Mouse (Mus musculus): ENCODE data around the gene 1700029P11Rik. TPM values are rescaled to one million over a fixed set of nuclear protein-coding genes. Genes with fewer than 3 reads are reported as not detected.
A peak's percentile ranks its signal among the peaks of the same experiment; 100 is the strongest.

1700029P11Rik gene
- not detected for total RNA-seq (2021)

DNA sequence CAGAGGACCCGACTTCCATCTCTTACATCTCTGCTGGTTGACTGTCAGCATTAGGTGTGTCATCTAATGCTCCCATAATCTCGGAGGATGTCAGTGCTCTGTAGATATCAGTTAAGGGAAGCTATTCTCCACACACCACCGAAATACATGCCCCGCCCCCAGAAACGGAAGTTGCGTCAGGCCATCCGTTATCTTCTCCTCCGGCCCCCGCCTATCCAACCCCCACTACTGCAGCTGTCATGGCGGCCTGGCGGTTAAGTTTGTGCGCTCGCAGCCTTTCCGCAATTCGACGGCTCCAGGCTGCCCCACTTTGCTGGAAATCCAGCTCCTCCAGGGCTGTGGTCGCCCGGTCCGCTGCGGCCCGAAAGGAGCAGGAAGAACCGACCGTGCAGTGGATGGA is at the start of gene 1700029P11Rik:
1700029P11Rik (plus strand) TSS at position 220 of the 400 bp plus-strand sequence.
- DNase-seq = no peak

GRCm38 (mm10) chr15:81932951-81933470 is 47.3 kb upstream of the 1700029P11Rik start:
- DNase-seq = peak; percentile 57 to 66

DNA sequence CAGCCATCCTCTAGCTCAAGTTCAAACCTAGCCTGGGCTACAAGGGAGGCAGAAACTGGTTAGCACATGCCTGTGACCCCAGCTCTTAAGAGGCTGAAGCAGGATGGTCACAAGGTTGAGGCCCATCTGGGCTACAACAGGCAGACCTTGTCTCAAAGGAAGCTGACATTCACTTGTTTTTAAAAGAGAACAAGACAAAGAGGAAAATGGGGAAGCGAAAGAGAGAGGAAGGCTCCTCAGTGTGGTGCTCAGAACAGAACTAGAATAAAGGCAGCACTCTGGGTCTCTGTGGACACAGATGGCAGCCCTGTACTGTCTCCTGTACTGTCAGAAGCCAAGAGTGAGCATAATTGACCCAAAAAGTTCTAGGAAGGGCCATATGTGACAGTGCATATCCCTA is 46.4 kb upstream of the 1700029P11Rik start:
- no peak for DNase-seq

DNA sequence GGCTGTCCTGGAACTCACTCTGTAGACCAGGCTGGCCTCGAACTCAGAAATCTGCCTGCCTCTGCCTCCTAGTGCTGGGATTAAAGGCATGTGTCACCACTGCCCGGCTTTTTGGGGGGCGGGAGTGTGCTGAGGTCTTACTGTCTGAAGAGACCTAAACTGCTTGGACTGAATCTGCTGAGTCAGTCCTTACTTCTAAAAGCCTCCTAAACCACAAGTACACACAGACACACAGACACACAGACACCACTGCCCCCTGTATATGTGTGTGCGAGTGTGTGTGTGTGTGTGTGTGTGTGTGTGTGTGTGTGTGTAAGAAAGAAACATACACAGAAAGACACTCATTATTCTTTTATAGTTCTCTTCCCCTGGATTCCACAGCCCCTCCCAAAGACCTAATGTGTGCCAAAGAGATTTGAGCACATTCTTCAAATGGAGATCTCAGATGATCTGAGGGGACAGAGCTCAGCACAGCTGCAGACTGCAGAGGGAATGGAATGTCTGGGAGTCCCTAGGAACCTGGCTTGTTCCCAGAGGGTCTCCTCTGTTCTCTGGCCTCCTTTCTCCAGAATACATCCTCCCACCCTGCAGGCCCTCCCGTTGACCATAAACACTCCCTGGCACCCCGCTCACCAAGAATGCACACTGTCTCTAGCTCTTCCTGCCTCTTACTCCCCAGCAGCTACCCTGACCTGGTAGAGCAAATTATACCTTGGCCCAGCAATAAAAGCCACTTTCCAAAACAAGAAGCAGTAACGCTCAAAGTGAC is 44.3 kb upstream of the 1700029P11Rik start:
- DNase-seq = no peak

- DNase-seq = peak; percentile 48 to 58
Measured at GRCm38 (mm10) chr15:81936679-81937078, 43.7 kb upstream of the 1700029P11Rik start, which contains the start of gene Csdc2. TSS of gene Csdc2 (plus strand) at chr15:81936759.

GRCm38 (mm10) chr15:81937098-81937972 is 43.0 kb upstream of the 1700029P11Rik start:
- peak; percentile 71 to 72 for DNase-seq

DNA sequence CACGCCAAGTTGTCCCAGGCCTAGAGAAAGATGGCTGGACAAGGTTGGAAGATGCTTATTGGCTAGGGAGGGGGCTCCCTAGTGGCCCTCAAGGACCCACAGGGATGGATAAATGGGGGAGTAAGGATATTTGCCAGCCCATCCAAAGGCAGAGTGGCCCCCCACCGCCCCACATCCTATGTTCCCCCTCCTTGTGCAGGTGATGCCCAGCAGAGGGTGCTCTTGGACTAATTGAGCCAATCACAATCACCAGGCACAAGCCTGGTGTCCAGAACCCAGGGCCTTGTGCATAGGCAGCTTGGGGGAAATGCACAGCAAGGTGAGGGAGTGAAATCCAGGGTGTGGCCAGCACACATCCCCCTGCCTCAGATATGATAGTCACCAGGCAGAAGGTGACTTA is 42.1 kb upstream of the 1700029P11Rik start:
- DNase-seq = peak in 1 of 2 experiments; percentile 50

GRCm38 (mm10) chr15:81939157-81939715 is 41.1 kb upstream of the 1700029P11Rik start:
- no peak for DNase-seq

DNA sequence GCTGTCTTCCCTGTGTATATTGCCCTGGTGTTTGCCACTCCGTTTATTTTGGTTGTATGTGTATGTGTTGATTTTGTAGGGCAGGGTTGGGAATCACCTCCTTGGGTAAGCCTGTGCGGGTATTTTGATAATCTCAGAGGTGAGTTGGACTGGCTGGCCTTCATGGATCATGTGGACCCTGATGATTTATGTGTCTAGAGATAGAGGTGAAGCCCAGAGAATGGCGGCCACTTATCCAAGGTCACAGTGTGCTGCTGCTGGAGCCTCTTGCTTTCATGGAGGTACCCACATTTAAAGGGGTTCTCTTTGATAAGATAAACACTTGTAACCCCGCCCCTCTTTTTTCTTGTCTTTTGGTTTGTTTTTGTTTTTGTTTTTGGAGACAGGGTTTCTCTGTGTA is 40.6 kb upstream of the 1700029P11Rik start:
- no peak for DNase-seq

DNA sequence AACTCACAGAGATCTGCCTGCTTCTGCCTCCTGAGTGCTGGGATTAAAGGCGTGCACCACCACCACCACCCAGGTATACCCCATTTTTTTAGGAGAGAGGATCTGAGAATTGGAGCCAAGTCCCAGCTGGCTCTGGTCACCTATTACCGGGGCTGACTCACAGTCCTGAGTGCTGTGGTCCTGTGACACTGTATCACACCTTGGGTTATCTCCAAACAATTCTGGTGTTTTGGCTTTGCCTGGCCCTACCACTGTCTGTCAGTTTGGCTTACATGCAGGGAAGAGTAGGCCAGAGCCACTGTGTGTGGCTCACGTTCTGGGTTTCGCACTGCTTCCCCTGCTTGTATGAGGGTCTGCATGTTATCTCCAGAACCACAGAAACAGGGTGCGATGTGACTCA is 40.1 kb upstream of the 1700029P11Rik start:
- DNase-seq = no peak

DNA sequence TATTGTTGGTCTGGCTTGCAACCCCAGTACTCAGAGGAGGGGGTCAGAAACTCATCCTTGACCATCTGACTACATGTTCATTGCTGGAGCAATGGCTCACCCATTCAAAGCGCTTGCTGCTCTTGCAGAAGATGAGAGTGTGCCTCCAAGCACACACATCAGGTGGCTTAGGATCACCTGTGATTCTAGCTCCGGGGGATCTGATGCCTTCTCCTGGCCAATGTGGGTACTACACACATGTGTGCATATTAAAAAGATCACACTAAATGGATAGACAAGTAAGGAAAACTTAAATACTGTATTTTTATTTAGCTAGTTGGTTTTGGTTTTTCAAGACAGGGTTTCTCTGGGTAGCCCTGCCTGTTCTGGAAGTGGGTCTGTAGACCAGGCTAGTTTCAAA is 39.3 kb upstream of the 1700029P11Rik start:
- no peak for DNase-seq

DNA sequence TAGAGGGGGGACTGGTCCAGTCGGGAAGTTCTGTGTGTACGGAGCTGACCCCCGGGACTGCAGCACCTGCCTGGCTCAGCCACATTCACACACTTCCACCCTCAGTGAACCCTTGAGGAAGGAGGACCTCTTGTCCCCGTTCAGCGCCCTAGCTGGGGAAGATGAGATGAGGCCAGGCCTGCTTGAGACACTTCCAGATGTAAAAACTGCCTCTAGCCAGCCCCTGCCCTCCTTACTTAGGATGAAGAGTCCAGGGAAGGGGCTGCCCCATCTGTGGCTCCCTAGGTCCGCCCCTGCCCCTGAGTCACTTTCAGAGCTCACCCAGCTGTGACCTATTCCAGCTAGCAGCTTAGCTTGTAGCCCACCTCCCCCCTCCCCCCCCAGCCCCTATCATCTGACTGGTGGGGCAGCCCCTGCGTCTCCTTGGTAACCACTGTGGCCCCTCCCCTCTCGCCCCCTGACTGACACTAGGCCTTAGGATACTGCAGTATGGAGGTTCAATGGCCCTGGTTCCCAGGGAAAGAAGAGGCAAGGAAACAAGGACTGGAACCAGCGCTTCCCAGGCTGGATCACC is 37.1 kb upstream of the 1700029P11Rik start:
- no peak for DNase-seq

DNA sequence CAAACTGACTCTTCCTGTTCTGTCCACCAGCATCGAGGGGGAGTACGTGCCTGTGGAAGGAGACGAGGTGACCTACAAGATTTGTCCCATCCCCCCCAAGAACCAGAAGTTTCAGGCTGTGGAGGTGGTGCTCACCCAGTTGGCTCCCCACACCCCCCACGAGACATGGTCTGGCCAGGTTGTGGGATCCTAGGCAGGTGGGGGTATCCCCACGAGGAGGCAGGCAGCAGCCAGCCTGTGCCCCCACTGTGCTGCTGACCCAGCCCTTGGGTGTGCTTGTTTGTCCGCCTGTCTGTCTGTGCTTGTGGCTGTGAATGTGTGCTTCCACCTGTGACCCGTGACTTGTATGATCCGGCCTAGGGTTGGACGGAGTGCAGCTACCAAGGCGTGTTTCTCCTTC is 31.3 kb upstream of the 1700029P11Rik start:
- DNase-seq = no peak

DNA sequence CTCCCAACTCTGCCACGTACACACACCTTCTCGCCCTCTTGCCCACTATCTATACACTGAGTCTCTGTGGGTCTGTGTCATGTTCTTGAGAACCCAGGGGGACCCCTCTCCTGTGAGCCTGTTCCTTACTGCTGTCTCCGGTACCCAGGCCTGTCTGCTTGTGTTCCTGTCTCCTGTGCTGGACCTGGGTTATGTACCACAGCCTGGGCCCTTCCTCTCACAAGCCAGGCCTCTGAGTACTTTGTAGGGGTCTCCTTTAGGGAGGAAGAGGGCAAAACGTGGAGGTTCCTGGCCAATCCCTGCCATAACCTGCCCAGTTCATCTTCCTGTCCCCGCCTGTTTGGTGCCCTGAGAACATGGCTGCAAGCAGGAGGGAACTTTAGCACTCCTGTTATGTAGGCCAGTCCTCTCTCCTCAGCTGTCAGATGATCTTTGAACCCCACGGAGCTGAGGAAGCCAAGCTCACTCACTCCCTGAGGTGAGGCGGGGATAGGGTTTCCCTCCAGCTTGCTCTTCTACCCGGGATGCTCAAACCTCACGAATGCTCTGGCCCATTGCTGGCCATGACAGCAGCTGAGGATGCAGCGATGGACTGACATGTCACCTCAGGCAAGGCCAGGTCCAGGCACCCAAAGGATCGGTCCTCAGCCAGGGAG is 30.7 kb upstream of the 1700029P11Rik start:
- DNase-seq = no peak

DNA sequence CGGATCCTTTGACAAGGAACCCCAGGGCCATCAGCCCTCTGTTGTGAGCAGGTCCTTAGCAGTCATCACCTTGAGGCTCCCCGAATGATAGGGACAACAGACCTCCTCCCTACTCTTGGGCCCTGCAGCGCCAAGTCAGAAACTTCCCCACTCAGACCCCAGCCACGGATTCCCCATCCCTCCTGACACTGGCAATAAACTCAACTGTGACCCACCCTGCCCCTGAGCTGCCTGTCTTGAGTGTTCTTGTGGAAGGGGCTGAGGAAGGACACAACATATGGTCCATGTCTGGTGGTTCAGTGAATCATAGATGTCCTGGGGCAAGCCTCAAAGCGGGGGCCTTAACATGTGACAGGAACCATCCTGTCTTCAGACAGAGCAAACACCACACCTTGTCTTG is 29.6 kb upstream of the 1700029P11Rik start:
- DNase-seq = no peak

DNA sequence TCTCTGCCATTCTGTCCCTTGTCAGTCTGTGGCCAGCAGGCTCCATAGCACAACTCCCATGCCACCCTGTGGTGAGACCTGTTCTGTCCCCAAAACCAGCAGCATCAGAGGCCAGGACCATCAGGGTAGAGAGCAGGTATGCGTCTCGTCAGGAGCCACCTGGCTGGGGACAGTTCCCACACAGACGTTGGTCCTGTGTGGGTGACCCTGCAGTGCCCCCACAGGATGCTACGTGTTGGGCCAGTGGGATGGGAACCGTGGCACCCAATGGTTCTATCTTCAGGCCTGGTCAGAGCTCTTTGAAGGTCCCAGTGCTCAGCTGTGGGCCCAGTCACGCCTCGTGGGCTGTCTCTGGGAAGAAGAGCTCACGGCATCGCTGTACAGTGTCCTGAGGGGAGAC is 29.2 kb upstream of the 1700029P11Rik start:
- no peak for DNase-seq

DNA sequence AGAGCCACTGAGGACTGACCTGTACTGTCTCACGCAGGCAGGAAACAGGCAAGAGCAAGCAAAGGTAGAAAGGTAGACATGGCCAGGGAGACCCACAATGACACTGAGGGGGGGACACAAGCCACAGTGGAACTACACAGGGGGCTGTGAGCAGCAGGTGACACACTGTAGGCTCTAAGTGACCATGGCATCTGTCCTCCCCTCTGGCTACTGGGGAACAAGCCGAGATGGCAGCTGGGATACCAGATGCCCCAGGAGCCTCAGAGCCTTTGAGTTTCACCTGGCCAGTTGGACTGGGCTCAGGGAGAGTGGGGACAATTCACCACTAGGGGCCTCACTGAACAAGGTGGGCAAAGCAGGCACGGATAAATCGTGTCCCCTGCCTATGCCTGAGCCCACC is 28.0 kb upstream of the 1700029P11Rik start:
- DNase-seq = no peak

DNA sequence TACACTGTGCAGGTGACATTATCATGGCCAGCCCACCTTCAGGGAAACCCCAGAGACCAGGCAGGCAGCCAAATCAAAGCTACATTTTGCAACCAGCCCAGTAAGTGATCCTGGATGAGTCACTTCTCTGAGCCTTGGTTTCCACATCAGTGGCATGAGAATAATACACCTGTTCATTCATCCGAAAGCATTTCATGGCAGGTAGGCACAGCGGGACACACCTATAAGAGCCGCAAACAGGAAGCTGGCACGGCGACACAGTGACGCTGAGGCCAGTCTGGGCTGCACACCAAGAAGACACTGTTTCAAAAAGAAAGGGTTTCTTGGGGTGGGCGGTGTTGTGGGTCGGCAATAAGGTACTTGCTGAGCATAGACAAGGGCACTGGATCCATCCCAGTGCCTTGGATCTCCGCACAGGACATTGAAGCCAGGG is 26.2 kb upstream of the 1700029P11Rik start:
- DNase-seq = no peak

GRCm38 (mm10) chr15:81954716-81955115 is 25.6 kb upstream of the 1700029P11Rik start:
- DNase-seq = no peak

GRCm38 (mm10) chr15:81955414-81955813 is 24.9 kb upstream of the 1700029P11Rik start:
- DNase-seq = no peak

DNA sequence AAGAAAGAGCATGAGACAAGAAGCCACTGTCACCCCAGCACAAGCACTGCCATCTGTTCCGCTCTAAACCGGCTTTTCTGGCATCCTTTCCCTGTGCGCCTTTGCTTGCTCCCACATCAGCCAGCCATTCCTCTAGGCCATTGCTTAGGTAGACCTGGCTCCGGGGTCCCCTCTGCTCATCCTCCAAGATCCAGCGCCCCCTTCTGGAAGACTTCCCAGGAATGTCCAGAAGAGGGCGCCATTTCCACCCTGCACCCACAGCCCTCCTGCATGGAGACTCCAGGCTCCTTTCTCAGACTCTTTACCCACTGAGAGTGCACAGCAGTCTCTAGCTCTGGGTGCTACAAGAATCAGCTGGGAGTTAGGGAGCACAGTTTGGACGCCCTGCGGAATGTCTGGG is 23.9 kb upstream of the 1700029P11Rik start:
- peak; percentile 48 to 59 for DNase-seq

DNA sequence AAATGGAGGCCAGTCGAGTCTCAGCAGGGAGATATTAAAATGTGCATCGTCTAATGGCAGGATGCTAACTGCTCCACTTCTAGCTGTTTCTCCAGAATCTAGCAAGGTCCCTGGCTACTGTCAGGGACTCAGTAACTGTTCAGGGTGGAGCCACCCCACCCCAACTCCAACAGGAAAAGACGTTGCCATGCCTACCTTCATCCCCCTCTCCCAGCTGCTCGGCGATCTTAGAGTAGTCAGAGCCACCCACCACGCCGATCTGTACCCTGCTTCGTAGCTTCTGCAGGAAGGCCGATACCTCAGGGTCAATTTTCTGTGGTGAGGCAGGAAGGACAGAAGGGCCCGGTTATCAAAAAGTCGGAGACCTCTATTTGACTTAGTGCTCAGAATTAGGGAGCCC is 22.7 kb upstream of the 1700029P11Rik start:
- DNase-seq = no peak

Measured in layer of hippocampus, postnatal 36 days (tissue).